Mouse (Mus musculus): Measurements from ENCODE around the gene Mdh1b.

- TF ChIP-seq MXI1 (IDR thresholded peaks at IDR 0.05; ENCODE audit: low read depth, low read length) (no peak), NELFE (IDR thresholded peaks at IDR 0.05; ENCODE audit: low read depth, low read length) (no peak), USF1 (IDR thresholded peaks at IDR 0.05; ENCODE audit: low read depth, low read length) (no peak), NRF1 (IDR thresholded peaks at IDR 0.05; ENCODE audit: low read depth, low read length) (no peak), EP300 (IDR thresholded peaks at IDR 0.05; ENCODE audit: low read length) (no peak), KAT2A (IDR thresholded peaks at IDR 0.05; ENCODE audit: insufficient replicate concordance, low read length) (no peak), POLR2A (IDR thresholded peaks at IDR 0.05; ENCODE audit: low read depth, low read length) (no peak)
Measured at GRCm38 (mm10) chr1:63675975-63676374, 54.1 kb downstream of the Mdh1b start.
